Mouse (Mus musculus): ENCODE measurements around the gene Fmod. TPM values are rescaled to one million over a fixed set of nuclear protein-coding genes. Genes with fewer than 3 reads are reported as not detected.

The Fmod gene
- polyA plus RNA-seq, 1 experiment from 2014 or later: 9.8 TPM

- Histone ChIP-seq H3K27ac (peak overlapping the region; percentile 88; the same call in 1 of the 2 replicates), H3K27me3 (ENCODE audit: insufficient read depth, poor library complexity, severe bottlenecking) (peaks cover under 1% of the 10 kb centered on the region; the same call in 1 of the 2 replicates), H3K36me3 (peaks cover 19% of the 10 kb centered on the region), H3K4me1 (replicated peaks) (peaks cover 64% of the 10 kb centered on the region), H3K4me3 (no peak overlapping the region), H3K9me3 (no peaks in the 10 kb centered on the region)
- WGBS: 84% methylated on average over 5 of the region's 5 CpGs
- DNase-seq (ENCODE audit: low spot score): no peak
Observed at GRCm38 (mm10) chr1:134080881-134081450, 43.9 kb downstream of the Fmod start.

GRCm38 (mm10) chr1:134082987-134083516 is 46.0 kb downstream of the Fmod start:
- Histone ChIP-seq H3K4me3 (no peak overlapping the region), H3K9me3 (no peaks in the 10 kb centered on the region), H3K27me3 (ENCODE audit: insufficient read depth, poor library complexity, severe bottlenecking) (peaks cover 4% of the 10 kb centered on the region; the same call in 1 of the 2 replicates), H3K27ac (peak overlapping the region; percentile 57), H3K36me3 (no peaks in the 10 kb centered on the region), H3K4me1 (replicated peaks) (peaks cover 60% of the 10 kb centered on the region)
- DNase-seq (ENCODE audit: low spot score): no peak
- WGBS: 67% methylated on average over 11 of the region's 11 CpGs

GRCm38 (mm10) chr1:134083676-134084075 is 46.6 kb downstream of the Fmod start:
- no peak overlapping the region for H3K4me3 ChIP-seq
- no peak for DNase-seq (ENCODE audit: low spot score)
- H3K27me3 ChIP-seq (ENCODE audit: insufficient read depth, poor library complexity, severe bottlenecking): peaks cover 4% of the 10 kb centered on the region; the same call in 1 of the 2 replicates
- 86% methylated on average over 8 of the region's 8 CpGs for WGBS
- H3K4me1 ChIP-seq (replicated peaks): peaks cover 57% of the 10 kb centered on the region
- no peaks in the 10 kb centered on the region for H3K9me3 ChIP-seq
- no peak overlapping the region for H3K27ac ChIP-seq
- no peaks in the 10 kb centered on the region for H3K36me3 ChIP-seq

- H3K4me1 ChIP-seq (replicated peaks): peaks cover 57% of the 10 kb centered on the region
- H3K9me3 ChIP-seq: no peaks in the 10 kb centered on the region
- no peak for DNase-seq (ENCODE audit: low spot score)
- no peak overlapping the region for H3K27ac ChIP-seq
- peaks cover 4% of the 10 kb centered on the region; the same call in 1 of the 2 replicates for H3K27me3 ChIP-seq (ENCODE audit: insufficient read depth, poor library complexity, severe bottlenecking)
- H3K4me3 ChIP-seq: no peak overlapping the region
- 87% methylated on average over 3 of the region's 3 CpGs for WGBS
- H3K36me3 ChIP-seq: no peaks in the 10 kb centered on the region
Observed at GRCm38 (mm10) chr1:134084128-134084527, 47.1 kb downstream of the Fmod start.

GRCm38 (mm10) chr1:134086017-134086416 is 49.0 kb downstream of the Fmod start:
- Histone ChIP-seq H3K4me1 (replicated peaks) (peaks cover 42% of the 10 kb centered on the region), H3K4me3 (no peak overlapping the region), H3K27ac (peak overlapping the region; percentile 84), H3K9me3 (no peaks in the 10 kb centered on the region), H3K36me3 (no peaks in the 10 kb centered on the region), H3K27me3 (ENCODE audit: insufficient read depth, poor library complexity, severe bottlenecking) (peaks cover 4% of the 10 kb centered on the region; the same call in 1 of the 2 replicates)
- WGBS: 11% methylated on average over 3 of the region's 3 CpGs
- DNase-seq (ENCODE audit: low spot score): no peak

GRCm38 (mm10) chr1:134086811-134087398 is 49.9 kb downstream of the Fmod start:
- DNase-seq (ENCODE audit: low spot score): peak; percentile 29
- no peaks in the 10 kb centered on the region for H3K9me3 ChIP-seq
- WGBS: 49% methylated on average over 16 of the region's 16 CpGs
- no peaks in the 10 kb centered on the region for H3K36me3 ChIP-seq
- H3K4me3 ChIP-seq: 0 out of 2 replicates have a peak overlapping the region, but pooled peaks have one; percentile 18
- peaks cover 43% of the 10 kb centered on the region for H3K4me1 ChIP-seq (replicated peaks)
- peaks cover 4% of the 10 kb centered on the region for H3K27me3 ChIP-seq (ENCODE audit: insufficient read depth, poor library complexity, severe bottlenecking)
- peak overlapping the region; percentile 84 for H3K27ac ChIP-seq

GRCm38 (mm10) chr1:134089074-134089473 is 52.0 kb downstream of the Fmod start:
- Histone ChIP-seq H3K36me3 (no peaks in the 10 kb centered on the region), H3K9me3 (no peaks in the 10 kb centered on the region), H3K4me3 (no peak overlapping the region), H3K27me3 (ENCODE audit: insufficient read depth, poor library complexity, severe bottlenecking) (peaks cover 7% of the 10 kb centered on the region), H3K27ac (no peak overlapping the region), H3K4me1 (replicated peaks) (peaks cover 52% of the 10 kb centered on the region)
- 91% methylated on average over 7 of the region's 7 CpGs for WGBS
- no peak for DNase-seq (ENCODE audit: low spot score)

GRCm38 (mm10) chr1:134091851-134092250 is 54.8 kb downstream of the Fmod start:
- WGBS: 81% methylated on average over 3 of the region's 3 CpGs
- no peak overlapping the region for H3K4me3 ChIP-seq
- H3K4me1 ChIP-seq (replicated peaks): peaks cover 56% of the 10 kb centered on the region
- H3K27ac ChIP-seq: peak overlapping the region; percentile 91
- DNase-seq (ENCODE audit: low spot score): no peak
- H3K36me3 ChIP-seq: no peaks in the 10 kb centered on the region
- H3K27me3 ChIP-seq (ENCODE audit: insufficient read depth, poor library complexity, severe bottlenecking): peaks cover 4% of the 10 kb centered on the region
- no peaks in the 10 kb centered on the region for H3K9me3 ChIP-seq

GRCm38 (mm10) chr1:134092368-134092767 is 55.3 kb downstream of the Fmod start:
- Histone ChIP-seq H3K9me3 (no peaks in the 10 kb centered on the region), H3K4me1 (replicated peaks) (peaks cover 56% of the 10 kb centered on the region), H3K27me3 (ENCODE audit: insufficient read depth, poor library complexity, severe bottlenecking) (peaks cover 4% of the 10 kb centered on the region), H3K27ac (peak overlapping the region; percentile 91), H3K4me3 (peak overlapping the region; percentile 60), H3K36me3 (no peaks in the 10 kb centered on the region)
- WGBS: 39% methylated on average over 6 of the region's 6 CpGs
- no peak for DNase-seq (ENCODE audit: low spot score)

GRCm38 (mm10) chr1:134092852-134093770 is 56.1 kb downstream of the Fmod start:
- Histone ChIP-seq H3K36me3 (no peaks in the 10 kb centered on the region), H3K9me3 (no peaks in the 10 kb centered on the region), H3K4me3 (peak overlapping the region; percentile 60), H3K4me1 (replicated peaks) (peaks cover 60% of the 10 kb centered on the region), H3K27me3 (ENCODE audit: insufficient read depth, poor library complexity, severe bottlenecking) (peaks cover 4% of the 10 kb centered on the region), H3K27ac (peak overlapping the region; percentile 91)
- peak; percentile 80 for DNase-seq (ENCODE audit: low spot score)
- WGBS: 2% methylated on average over 43 of the region's 43 CpGs

- no peak for DNase-seq (ENCODE audit: low spot score)
- Histone ChIP-seq H3K27ac (peak overlapping the region; percentile 91), H3K36me3 (no peaks in the 10 kb centered on the region), H3K9me3 (no peaks in the 10 kb centered on the region), H3K4me3 (peak overlapping the region; percentile 60; the same call in 1 of the 2 replicates), H3K4me1 (replicated peaks) (peaks cover 69% of the 10 kb centered on the region), H3K27me3 (ENCODE audit: insufficient read depth, poor library complexity, severe bottlenecking) (peaks cover 4% of the 10 kb centered on the region)
- 69% methylated on average over 13 of the region's 13 CpGs for WGBS
Observed at GRCm38 (mm10) chr1:134093771-134094526, 56.9 kb downstream of the Fmod start.

- no peaks in the 10 kb centered on the region for H3K36me3 ChIP-seq
- H3K27ac ChIP-seq: peak overlapping the region; percentile 88
- peaks cover 79% of the 10 kb centered on the region for H3K4me1 ChIP-seq (replicated peaks)
- WGBS: 63% methylated on average over 7 of the region's 7 CpGs
- no peak for DNase-seq (ENCODE audit: low spot score)
- H3K27me3 ChIP-seq (ENCODE audit: insufficient read depth, poor library complexity, severe bottlenecking): peaks cover 4% of the 10 kb centered on the region
- H3K9me3 ChIP-seq: no peaks in the 10 kb centered on the region
- H3K4me3 ChIP-seq: no peak overlapping the region
Observed at GRCm38 (mm10) chr1:134095033-134095612, 58.1 kb downstream of the Fmod start.
